Mouse (Mus musculus) neural tube, embryonic 12.5 days (tissue): Measurements from ENCODE around the gene Smpd3. TPM values are rescaled to one million over a fixed set of nuclear protein-coding genes. Genes with fewer than 3 reads are reported as not detected.
"Not testable (repeated sequence)": the region's sequence is repeated elsewhere in the genome, so short reads cannot be mapped to it uniquely, and the experiment has no call there.

Source experiments
- ATAC-seq: fragments of 200-750 bp; cut with Nextera tagmentation; 2 replicates; pipeline ENCODE4 v1.8.0; 2017; ENCODE audit warnings: low read depth, mild to moderate bottlenecking, moderate TSS enrichment, moderate library complexity; ENCODE audit not compliant: low FRiP score
- H3K27ac ChIP-seq: fragments of 300-500 bp; sonication (generic); 2 replicates; pipeline ENCODE4 v1.5.1; 2016
- H3K27me3 ChIP-seq: fragments of 300-500 bp; sonication (generic); replicated peaks from 2 replicates; pipeline ENCODE4 v1.6.1; 2016; ENCODE audit warnings: mild to moderate bottlenecking
- H3K36me3 ChIP-seq: fragments of 300-500 bp; sonication (generic); 2 replicates; pipeline ENCODE4 v1.6.1; 2016; ENCODE audit warnings: mild to moderate bottlenecking
- H3K4me1 ChIP-seq: fragments of 300-500 bp; sonication (generic); 2 replicates; pipeline ENCODE4 v1.6.1; 2016
- H3K4me2 ChIP-seq: fragments of 300-500 bp; sonication (generic); replicated peaks from 2 replicates; pipeline ENCODE4 v1.6.1; 2016; ENCODE audit warnings: mild to moderate bottlenecking
- H3K4me3 ChIP-seq: fragments of 300-500 bp; sonication (generic); 2 replicates; pipeline ENCODE4 v1.5.1; 2016
- H3K9ac ChIP-seq: fragments of 300-500 bp; sonication (generic); 2 replicates; pipeline ENCODE4 v1.6.1; 2016; ENCODE audit warnings: mild to moderate bottlenecking
- H3K9me3 ChIP-seq: fragments of 300-500 bp; sonication (generic); 2 replicates; pipeline ENCODE4 v1.6.1; 2016; ENCODE audit warnings: mild to moderate bottlenecking
- WGBS: fragments of 180-500 bp; shearing (Covaris S2); methylation state at CpG from one replicate; pipeline ENCODE4 v1.1.7; 2016; 5-methylcytosine and 5-hydroxymethylcytosine counted together
- polyA plus RNA-seq: library from polyadenylated mRNA; unstranded; fragments of >200 nt; fragmentation: Nextera tagmentation; extraction: Ambion mirVana; gene quantifications from 2 replicates; pipeline ENCODE4 v1.2.1, GENCODE M21; 2016

Gene Smpd3
- polyA plus RNA-seq, 1 experiment from 2014 or later, result 34.2 TPM

DNA sequence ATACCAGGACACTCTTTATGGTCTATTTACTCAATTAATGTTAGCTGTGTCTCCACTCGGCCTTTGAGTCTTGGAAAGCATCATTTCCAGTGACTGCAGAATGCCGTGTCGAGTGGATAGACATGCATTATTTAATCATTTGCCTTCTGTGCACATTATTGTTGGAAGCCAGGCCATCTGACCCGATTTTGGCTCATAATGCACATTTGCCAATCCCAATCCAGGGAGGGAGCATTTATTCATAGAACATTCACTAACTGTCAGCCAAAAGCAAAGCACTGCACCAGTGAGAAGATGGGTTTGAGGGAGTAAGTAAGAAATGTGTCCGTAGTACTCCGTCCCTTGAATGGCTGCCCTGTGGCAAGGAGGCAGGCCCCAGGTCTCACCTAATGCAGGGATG is 17.8 kb downstream of the Smpd3 start:
- no peak overlapping the region for H3K4me2 ChIP-seq
- no peak for ATAC-seq
- no peaks in the 10 kb centered on the region for H3K27me3 ChIP-seq
- no peak overlapping the region for H3K4me3 ChIP-seq
- peaks cover 6% of the 10 kb centered on the region for H3K4me1 ChIP-seq
- no peaks in the 10 kb centered on the region for H3K36me3 ChIP-seq
- WGBS, result 61% methylated on average over 6 of the region's 6 CpGs
- no peak overlapping the region for H3K9ac ChIP-seq
- no peaks in the 10 kb centered on the region for H3K9me3 ChIP-seq
- no peak overlapping the region for H3K27ac ChIP-seq

DNA sequence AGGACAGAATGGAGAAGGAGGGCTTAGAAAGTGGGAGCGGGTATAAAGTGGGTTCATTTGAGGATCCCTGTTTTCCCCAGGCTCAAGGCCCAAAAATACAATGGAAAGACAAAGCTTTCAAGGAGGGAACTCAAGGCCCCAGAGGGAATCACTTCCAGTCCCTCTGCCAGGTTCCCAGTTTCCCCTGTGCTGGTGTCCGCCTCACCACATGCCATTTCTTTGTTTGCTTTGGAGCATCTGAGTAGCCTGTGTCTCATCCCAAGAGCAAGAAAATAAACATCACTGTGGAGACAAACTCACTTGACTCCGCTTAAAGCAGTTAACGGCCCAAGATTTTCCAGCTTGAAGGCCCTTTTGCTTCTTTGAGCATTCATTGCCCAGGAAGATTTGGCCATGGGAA is 20.7 kb downstream of the Smpd3 start:
- Histone ChIP-seq H3K9ac (no peak overlapping the region), H3K4me2 (no peak overlapping the region), H3K36me3 (no peaks in the 10 kb centered on the region), H3K9me3 (no peaks in the 10 kb centered on the region), H3K27me3 (no peaks in the 10 kb centered on the region), H3K4me1 (peaks cover 6% of the 10 kb centered on the region), H3K4me3 (no peak overlapping the region), H3K27ac (no peak overlapping the region)
- WGBS, result 67% methylated on average over 4 of the region's 4 CpGs
- no peak for ATAC-seq

DNA sequence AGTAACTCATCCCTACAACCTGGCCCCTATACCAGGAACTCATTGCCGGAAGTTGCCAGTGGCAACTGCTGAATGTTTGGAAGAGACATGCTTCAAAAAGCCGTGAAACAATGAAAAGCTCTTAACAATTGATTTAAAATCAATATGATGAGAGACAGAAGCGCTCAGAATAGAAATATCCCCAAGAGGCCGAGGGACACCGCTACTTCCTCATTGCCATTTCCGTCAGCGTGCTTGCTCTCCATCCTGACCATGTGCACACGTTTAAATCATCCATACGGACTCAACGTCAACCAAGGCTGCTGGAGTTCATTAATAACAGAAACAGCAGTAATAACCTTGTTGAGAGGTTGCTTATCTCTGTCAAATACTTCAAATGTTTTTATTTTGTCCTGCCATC is 21.3 kb downstream of the Smpd3 start:
- Histone ChIP-seq H3K9ac (no peak overlapping the region), H3K27ac (no peak overlapping the region), H3K36me3 (no peaks in the 10 kb centered on the region), H3K4me2 (no peak overlapping the region), H3K4me1 (peaks cover 3% of the 10 kb centered on the region; the same call in 1 of the 2 replicates), H3K4me3 (no peak overlapping the region), H3K27me3 (no peaks in the 10 kb centered on the region), H3K9me3 (no peaks in the 10 kb centered on the region)
- no peak for ATAC-seq
- 76% methylated on average over 10 of the region's 10 CpGs for WGBS

DNA sequence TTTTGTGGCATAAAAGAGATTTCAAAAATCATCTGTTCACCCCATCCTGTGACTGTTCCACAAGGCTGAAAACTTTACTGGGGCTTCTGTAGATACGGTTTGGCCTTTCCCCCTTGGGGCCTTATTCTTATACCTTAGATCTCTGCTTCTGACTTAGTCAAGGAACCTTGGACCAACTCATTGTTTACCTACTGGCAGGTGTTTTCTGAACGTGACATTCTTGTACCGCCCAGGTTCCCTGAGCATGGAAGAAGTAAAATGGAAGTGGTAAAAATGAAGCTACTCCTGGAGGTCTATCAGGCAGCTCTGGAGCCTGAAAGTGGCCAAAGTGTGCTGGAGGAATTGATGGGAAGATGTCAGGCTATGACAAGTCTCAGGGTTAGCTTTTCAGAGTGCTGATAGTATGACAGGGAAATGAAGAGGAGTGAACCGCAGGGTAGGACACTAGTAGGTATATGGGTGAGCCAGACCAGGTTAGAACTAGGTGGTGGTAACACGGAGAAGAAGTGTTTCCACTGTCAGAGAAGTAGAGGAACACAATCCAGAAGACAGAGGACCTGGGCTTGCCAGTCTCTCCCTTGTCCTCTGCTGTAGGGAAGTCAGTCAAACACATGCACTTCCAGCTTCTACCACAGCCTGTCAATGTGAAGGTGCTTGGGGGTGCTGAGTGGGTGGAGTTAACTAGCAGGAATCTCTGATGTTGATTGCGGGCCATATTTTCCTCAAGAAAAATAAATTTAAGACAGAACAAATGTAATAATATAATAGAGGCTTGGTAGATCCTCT is 22.2 kb downstream of the Smpd3 start:
- Histone ChIP-seq H3K4me1 (peaks cover 3% of the 10 kb centered on the region; the same call in 1 of the 2 replicates), H3K36me3 (no peaks in the 10 kb centered on the region), H3K4me3 (no peak overlapping the region), H3K27me3 (no peaks in the 10 kb centered on the region), H3K9ac (no peak overlapping the region), H3K9me3 (no peaks in the 10 kb centered on the region), H3K27ac (no peak overlapping the region), H3K4me2 (no peak overlapping the region)
- 87% methylated on average over 6 of the region's 6 CpGs for WGBS
- ATAC-seq, result no peak

DNA sequence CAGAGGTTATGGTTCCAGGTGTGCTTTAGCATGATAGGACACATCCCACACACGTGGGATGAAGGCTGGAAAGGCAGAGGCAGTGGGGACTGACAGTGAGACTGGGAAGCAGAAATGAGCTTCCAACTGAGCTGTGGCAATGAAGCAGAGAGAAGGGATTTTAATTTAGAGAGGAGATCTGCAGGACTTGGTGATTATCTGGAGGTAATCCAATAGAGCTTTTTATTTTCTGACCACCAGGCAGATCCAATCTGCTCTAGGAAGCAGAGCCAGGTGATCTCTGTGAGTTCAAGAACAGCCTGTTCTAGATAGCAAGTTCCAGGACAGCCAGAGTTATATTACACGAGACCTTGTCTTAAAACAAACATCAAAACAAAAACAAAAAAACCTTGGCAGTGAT is 24.0 kb downstream of the Smpd3 start:
- no peaks in the 10 kb centered on the region for H3K4me1 ChIP-seq
- no peak overlapping the region for H3K9ac ChIP-seq
- no peak overlapping the region for H3K4me3 ChIP-seq
- ATAC-seq, result no peak
- no peaks in the 10 kb centered on the region for H3K27me3 ChIP-seq
- H3K4me2 ChIP-seq, result no peak overlapping the region
- H3K9me3 ChIP-seq, result no peaks in the 10 kb centered on the region
- no peak overlapping the region for H3K27ac ChIP-seq
- 75% methylated on average over 2 of the region's 2 CpGs for WGBS
- no peaks in the 10 kb centered on the region for H3K36me3 ChIP-seq

DNA sequence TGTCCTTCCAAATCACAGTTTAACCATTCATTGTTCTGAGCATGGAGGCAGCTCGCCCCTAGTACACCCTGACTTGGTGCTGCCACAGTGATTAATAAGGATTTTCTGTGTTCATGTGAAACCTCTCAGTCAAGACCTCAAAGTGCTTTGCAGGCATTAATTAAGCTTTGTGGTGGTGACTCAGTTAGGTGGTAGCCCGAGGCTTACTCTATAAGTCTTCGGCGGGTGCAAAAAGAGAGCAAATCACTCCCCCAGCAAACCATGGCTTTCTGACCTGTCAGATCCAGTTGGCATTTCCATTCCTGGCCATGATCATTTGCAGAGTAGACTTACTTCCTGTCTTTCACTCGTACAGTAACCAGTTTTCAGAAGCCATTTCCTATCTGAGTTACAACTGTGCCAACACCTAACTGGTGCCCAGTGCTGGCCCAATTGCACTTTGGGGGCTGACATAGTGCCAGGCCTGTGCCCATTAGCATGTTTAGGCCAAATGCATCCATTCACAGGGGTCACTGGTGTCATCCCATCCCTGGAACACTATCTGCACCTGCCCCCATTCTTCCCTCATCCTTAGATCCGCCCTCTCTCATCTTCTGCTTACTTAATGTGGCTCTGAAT is 24.6 kb downstream of the Smpd3 start:
- Histone ChIP-seq H3K36me3 (no peaks in the 10 kb centered on the region), H3K9ac (no peak overlapping the region), H3K4me1 (no peaks in the 10 kb centered on the region), H3K27ac (no peak overlapping the region), H3K9me3 (no peaks in the 10 kb centered on the region), H3K4me3 (no peak overlapping the region), H3K27me3 (no peaks in the 10 kb centered on the region), H3K4me2 (no peak overlapping the region)
- no peak for ATAC-seq
- 89% methylated on average over 6 of the region's 6 CpGs for WGBS

DNA sequence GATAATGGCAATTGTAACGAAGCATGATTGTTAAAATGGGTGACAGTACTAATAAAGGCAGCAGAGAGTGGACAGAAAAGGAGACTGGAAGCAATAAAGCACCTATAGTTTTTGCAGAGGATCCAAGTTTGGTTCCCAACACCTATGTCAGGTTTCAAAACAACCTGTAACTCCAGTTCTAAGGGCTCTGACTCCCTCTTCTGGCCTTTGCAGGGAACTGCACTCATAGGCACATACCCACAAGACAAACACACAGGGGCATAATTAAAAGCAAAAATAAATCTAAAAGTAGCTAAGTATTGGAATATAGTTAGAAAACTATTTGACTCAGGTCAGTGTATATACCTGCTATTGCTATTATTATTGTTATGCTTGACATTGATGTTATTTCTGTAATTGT is 25.8 kb downstream of the Smpd3 start:
- 91% methylated on average over 1 of the region's 1 CpGs for WGBS
- H3K4me1 ChIP-seq, result peaks cover 4% of the 10 kb centered on the region
- ATAC-seq, result no peak
- no peaks in the 10 kb centered on the region for H3K9me3 ChIP-seq
- no peak overlapping the region for H3K9ac ChIP-seq
- no peaks in the 10 kb centered on the region for H3K27me3 ChIP-seq
- H3K4me3 ChIP-seq, result no peak overlapping the region
- H3K36me3 ChIP-seq, result no peaks in the 10 kb centered on the region
- H3K4me2 ChIP-seq, result no peak overlapping the region
- H3K27ac ChIP-seq, result no peak overlapping the region

DNA sequence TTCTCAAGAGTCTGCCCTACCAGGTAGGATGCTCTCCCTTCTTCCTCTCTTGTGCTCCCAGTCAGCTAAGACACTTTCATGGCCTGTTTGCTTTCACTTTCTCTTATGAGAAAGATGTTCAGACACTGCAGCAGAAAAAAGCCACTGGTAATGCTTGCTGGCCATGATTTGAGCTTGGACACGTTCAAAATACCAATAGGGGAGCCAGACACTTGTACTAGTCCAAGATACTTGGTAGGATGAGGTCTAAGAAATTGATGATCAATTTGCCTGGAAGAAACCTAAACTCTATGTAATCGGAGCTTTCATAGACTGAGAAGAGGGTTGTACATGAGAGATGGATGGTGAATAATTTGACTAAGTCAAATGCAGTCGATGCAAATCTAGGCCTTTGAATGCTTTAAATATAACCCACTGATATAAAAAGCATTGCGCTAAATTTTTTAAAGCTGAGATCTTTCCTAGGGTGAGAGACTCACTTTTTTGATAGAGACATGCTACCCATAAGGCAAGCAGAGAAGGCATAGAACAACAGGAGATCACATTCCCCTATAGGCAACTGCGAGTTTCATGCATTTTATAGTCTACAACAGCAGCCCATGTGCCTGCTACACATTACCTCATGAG is 27.6 kb downstream of the Smpd3 start:
- Histone ChIP-seq H3K4me2 (no peak overlapping the region), H3K27me3 (no peaks in the 10 kb centered on the region), H3K4me3 (no peak overlapping the region), H3K9ac (no peak overlapping the region), H3K27ac (no peak overlapping the region), H3K36me3 (no peaks in the 10 kb centered on the region), H3K9me3 (no peaks in the 10 kb centered on the region), H3K4me1 (peaks cover 8% of the 10 kb centered on the region)
- 89% methylated on average over 5 of the region's 5 CpGs for WGBS
- ATAC-seq, result no peak

DNA sequence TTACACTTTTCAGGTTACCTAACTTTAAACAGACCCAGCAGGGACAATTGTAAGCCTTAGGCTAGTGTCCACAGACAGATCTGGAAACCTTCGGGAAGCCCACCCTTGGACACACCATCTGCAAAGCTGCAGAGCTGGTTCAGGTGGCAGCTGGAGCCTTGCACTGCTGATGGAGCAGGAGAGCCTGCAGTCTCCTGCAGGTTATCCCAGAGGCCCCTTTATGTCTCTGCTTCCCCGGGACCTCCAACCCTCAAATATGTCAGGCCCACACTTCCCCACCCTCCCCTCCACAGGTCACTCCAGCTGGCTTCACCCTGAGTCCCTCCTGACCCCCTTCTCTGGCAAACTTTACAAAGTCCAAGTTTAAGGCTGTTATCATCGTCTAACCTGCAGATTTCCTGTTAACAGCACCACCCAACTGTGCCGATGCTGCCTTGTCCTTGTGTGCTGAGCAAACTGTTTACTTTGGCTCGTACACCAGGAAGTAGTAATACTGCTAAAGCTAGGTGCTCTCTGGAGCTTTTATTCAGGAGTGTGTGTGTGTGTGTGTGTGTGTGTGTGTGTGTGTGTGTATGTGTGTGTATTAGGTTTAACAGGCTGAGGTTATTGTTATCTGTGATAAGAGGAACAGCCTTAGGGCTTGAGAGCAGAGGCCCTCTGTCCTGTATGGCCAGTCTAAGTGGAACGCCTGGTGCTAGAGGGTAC is 29.6 kb downstream of the Smpd3 start:
- not testable (repeated sequence) for H3K9me3 ChIP-seq, H3K4me2 ChIP-seq, ATAC-seq, H3K27me3 ChIP-seq, H3K9ac ChIP-seq, H3K4me3 ChIP-seq, H3K4me1 ChIP-seq, H3K27ac ChIP-seq, H3K36me3 ChIP-seq
- WGBS, result 84% methylated on average over 6 of the region's 6 CpGs

DNA sequence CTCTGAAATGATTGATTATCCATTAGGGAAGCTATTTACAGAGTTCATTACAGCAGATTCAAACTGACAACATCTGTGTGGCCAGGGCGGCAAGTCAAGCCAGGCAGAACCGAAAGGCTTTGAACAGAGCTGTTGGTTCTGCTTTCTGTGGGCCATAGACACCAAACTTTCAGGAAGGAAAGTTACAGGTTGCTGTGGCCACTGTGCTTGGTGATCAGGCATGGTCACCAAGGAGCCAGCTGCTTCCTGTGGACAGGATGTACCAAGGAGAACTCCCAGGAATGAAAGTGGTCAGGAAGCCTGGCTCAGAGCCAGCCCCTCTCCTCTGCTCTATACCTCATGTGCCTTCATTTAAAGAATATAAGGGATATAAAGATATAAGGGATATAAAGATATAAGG is 30.2 kb downstream of the Smpd3 start:
- no peaks in the 10 kb centered on the region for H3K9me3 ChIP-seq
- H3K27ac ChIP-seq, result no peak overlapping the region
- H3K9ac ChIP-seq, result no peak overlapping the region
- no peaks in the 10 kb centered on the region for H3K36me3 ChIP-seq
- peaks cover 8% of the 10 kb centered on the region for H3K4me1 ChIP-seq
- WGBS, result 79% methylated on average over 2 of the region's 2 CpGs
- H3K27me3 ChIP-seq, result no peaks in the 10 kb centered on the region
- no peak for ATAC-seq
- no peak overlapping the region for H3K4me3 ChIP-seq
- no peak overlapping the region for H3K4me2 ChIP-seq

DNA sequence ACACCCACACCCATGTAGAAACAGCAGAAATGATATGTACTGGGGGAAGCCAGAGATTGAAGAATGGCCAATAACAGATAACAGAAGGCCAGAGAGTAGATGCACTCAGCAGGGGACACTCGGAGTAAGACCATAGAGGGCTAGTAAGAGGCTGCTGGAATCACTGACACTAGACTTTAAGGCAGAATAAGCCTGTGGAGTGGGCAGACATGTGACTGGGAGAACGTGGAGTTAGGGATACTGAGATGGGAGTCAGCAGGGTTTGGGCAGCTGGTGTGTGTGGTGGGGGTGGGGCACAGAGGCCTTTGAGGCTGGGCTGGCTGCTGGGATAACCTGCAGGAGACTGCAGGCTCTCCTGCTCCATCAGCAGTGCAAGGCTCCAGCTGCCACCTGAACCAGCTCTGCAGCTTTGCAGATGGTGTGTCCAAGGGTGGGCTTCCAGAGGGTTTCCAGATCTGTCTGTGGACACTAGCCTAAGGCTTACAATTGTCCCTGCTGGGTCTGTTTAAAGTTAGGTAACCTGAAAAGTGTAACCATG is 31.0 kb downstream of the Smpd3 start:
- not testable (repeated sequence) for H3K9ac ChIP-seq, H3K27ac ChIP-seq, H3K36me3 ChIP-seq, H3K4me1 ChIP-seq, ATAC-seq, H3K27me3 ChIP-seq, H3K4me2 ChIP-seq, H3K9me3 ChIP-seq, H3K4me3 ChIP-seq
- 43% methylated on average over 2 of the region's 2 CpGs for WGBS

DNA sequence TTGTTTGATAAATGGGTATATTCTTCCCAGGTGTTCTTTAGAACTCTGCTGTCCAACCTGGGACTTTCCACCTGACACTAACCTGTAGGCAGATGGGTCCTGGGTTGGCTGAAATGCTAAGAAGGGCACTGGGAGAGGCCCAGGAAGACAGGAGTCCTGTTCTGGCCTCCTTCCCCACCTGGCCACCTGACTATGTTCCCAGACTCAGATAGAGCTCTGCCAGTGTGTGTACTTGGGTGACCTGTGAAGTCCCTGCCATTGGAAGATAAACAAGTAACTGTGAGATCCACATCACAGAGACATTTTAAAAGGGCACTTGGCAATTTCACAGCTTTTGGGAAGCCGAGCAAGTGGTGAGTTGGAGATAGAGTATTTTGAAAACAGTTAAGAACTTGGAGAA is 31.7 kb downstream of the Smpd3 start:
- no peaks in the 10 kb centered on the region for H3K27me3 ChIP-seq
- 85% methylated on average over 1 of the region's 1 CpGs for WGBS
- H3K4me2 ChIP-seq, result no peak overlapping the region
- ATAC-seq, result no peak
- no peak overlapping the region for H3K9ac ChIP-seq
- H3K36me3 ChIP-seq, result no peaks in the 10 kb centered on the region
- no peaks in the 10 kb centered on the region for H3K9me3 ChIP-seq
- peaks cover 8% of the 10 kb centered on the region for H3K4me1 ChIP-seq
- H3K27ac ChIP-seq, result no peak overlapping the region
- no peak overlapping the region for H3K4me3 ChIP-seq
